Mouse (Mus musculus): Measurements from ENCODE around the gene Cdk6. TPM values are rescaled to one million over a fixed set of nuclear protein-coding genes. Genes with fewer than 3 reads are reported as not detected.

The Cdk6 gene
- polyA plus RNA-seq, 1 experiment from 2014 or later: 18.3 TPM

DNA sequence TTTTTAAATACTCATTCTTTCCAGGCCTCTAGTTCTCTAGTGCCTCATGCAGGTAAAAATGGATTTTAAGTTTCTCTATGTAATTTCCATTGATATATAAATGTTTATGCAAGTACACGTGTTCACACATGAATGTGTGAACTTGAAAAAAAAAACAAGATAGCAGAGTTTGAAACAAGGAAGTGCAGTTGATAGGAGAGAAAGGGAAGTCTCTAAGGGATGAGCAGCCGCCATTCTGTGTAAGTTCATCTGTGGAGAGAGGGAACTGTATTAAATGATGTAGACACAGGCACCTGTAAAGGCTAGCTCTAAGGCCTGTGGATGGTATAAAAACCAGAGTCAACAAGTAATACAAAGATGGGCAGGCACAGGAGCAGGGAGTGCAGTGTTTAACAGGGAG, 164.3 kb downstream of the Cdk6 start:
- no peaks in the 10 kb centered on the region for H3K27me3 ChIP-seq (ENCODE audit: insufficient read depth, poor library complexity, severe bottlenecking)
- no peak for DNase-seq (ENCODE audit: low spot score)
- H3K9me3 ChIP-seq: no peaks in the 10 kb centered on the region
- no peaks in the 10 kb centered on the region for H3K36me3 ChIP-seq
- WGBS: 87% methylated on average over 2 of the region's 2 CpGs
- no peak overlapping the region for H3K27ac ChIP-seq
- H3K4me3 ChIP-seq: no peak overlapping the region
- H3K4me1 ChIP-seq (replicated peaks): peaks cover 4% of the 10 kb centered on the region

GRCm38 (mm10) chr5:3508480-3509381, 167.4 kb downstream of the Cdk6 start:
- Histone ChIP-seq H3K9me3 (no peaks in the 10 kb centered on the region), H3K4me1 (replicated peaks) (no peaks in the 10 kb centered on the region), H3K27me3 (ENCODE audit: insufficient read depth, poor library complexity, severe bottlenecking) (no peaks in the 10 kb centered on the region), H3K4me3 (no peak overlapping the region), H3K36me3 (no peaks in the 10 kb centered on the region), H3K27ac (no peak overlapping the region)
- DNase-seq (ENCODE audit: low spot score): no peak
- 74% methylated on average over 7 of the region's 7 CpGs for WGBS

- no peaks in the 10 kb centered on the region for H3K9me3 ChIP-seq
- 88% methylated on average over 3 of the region's 3 CpGs for WGBS
- no peaks in the 10 kb centered on the region for H3K4me1 ChIP-seq (replicated peaks)
- H3K4me3 ChIP-seq: no peak overlapping the region
- no peaks in the 10 kb centered on the region for H3K36me3 ChIP-seq
- no peak for DNase-seq (ENCODE audit: low spot score)
- H3K27me3 ChIP-seq (ENCODE audit: insufficient read depth, poor library complexity, severe bottlenecking): no peaks in the 10 kb centered on the region
- no peak overlapping the region for H3K27ac ChIP-seq
Observed at GRCm38 (mm10) chr5:3509503-3509902, 168.2 kb downstream of the Cdk6 start.

- no peaks in the 10 kb centered on the region for H3K36me3 ChIP-seq
- H3K27me3 ChIP-seq (ENCODE audit: insufficient read depth, poor library complexity, severe bottlenecking): no peaks in the 10 kb centered on the region
- no peak overlapping the region for H3K4me3 ChIP-seq
- no peaks in the 10 kb centered on the region for H3K9me3 ChIP-seq
- no peak overlapping the region for H3K27ac ChIP-seq
- WGBS: 89% methylated on average over 10 of the region's 10 CpGs
- DNase-seq (ENCODE audit: low spot score): no peak
- H3K4me1 ChIP-seq (replicated peaks): no peaks in the 10 kb centered on the region
Observed at GRCm38 (mm10) chr5:3511097-3511795, 170.0 kb downstream of the Cdk6 start.

DNA sequence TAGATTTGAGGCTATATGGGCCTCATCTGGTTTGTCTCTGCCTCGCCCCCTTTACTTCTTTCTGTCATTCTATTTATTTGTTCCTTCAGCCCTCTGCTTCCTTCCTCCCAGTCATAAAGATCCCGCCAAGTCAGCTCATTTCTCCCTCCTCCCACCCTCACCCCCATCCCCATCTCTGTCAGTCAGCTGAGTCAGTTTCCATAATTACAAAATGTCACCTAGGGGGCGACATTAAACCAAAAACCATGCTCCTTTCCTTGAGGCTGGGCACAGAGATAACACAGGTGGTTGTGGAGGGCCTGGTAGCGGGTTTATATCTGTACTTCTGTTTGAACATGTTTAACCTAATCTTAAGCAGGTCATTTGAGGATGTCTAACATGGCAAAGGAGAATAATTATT, 171.3 kb downstream of the Cdk6 start:
- Histone ChIP-seq H3K4me1 (replicated peaks) (no peaks in the 10 kb centered on the region), H3K36me3 (no peaks in the 10 kb centered on the region), H3K27ac (no peak overlapping the region), H3K4me3 (no peak overlapping the region), H3K27me3 (ENCODE audit: insufficient read depth, poor library complexity, severe bottlenecking) (no peaks in the 10 kb centered on the region), H3K9me3 (no peaks in the 10 kb centered on the region)
- 51% methylated on average over 4 of the region's 4 CpGs for WGBS
- DNase-seq (ENCODE audit: low spot score): no peak

GRCm38 (mm10) chr5:3514901-3515311, 173.6 kb downstream of the Cdk6 start:
- whole genome bisulfite sequencing: 75% methylated on average over 8 of the region's 8 CpGs
- no peak for DNase-seq (ENCODE audit: low spot score)
- H3K27me3 ChIP-seq (ENCODE audit: insufficient read depth, poor library complexity, severe bottlenecking): no peaks in the 10 kb centered on the region

DNA sequence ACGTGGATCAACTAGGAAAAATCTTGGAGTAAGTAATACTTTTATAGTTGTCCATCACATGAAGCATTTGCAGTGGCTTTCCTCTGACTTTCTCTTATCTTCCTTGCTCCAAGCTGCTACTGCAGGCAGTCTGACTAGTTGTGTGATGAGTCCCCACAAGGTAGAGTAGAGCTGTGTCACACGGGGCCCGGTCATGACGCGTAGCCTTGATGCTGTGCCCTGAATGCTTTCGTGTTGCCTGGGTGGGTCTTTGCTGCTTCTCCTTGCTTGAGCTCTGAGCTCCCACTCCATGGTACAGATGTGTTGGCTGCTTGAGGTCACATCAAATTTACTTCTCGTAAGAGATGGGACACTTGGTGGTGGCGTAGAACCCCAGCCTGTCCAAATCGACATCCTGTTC, 174.2 kb downstream of the Cdk6 start:
- Histone ChIP-seq H3K27ac (no peak overlapping the region), H3K9me3 (no peaks in the 10 kb centered on the region), H3K4me3 (no peak overlapping the region), H3K36me3 (no peaks in the 10 kb centered on the region), H3K27me3 (ENCODE audit: insufficient read depth, poor library complexity, severe bottlenecking) (no peaks in the 10 kb centered on the region), H3K4me1 (replicated peaks) (no peaks in the 10 kb centered on the region)
- WGBS: 92% methylated on average over 9 of the region's 9 CpGs
- no peak for DNase-seq (ENCODE audit: low spot score)

More at GRCm38 (mm10) chr5:3514901-3515311, 173.6 kb downstream of the Cdk6 start:
- H3K4me3 ChIP-seq: no peak overlapping the region
- no peaks in the 10 kb centered on the region for H3K9me3 ChIP-seq
- no peak overlapping the region for H3K27ac ChIP-seq
- H3K36me3 ChIP-seq: no peaks in the 10 kb centered on the region
- no peaks in the 10 kb centered on the region for H3K4me1 ChIP-seq (replicated peaks)

GRCm38 (mm10) chr5:3516481-3517075, 175.3 kb downstream of the Cdk6 start:
- 77% methylated on average over 9 of the region's 9 CpGs for WGBS
- no peak overlapping the region for H3K4me3 ChIP-seq
- H3K27me3 ChIP-seq (ENCODE audit: insufficient read depth, poor library complexity, severe bottlenecking): no peaks in the 10 kb centered on the region
- no peak for DNase-seq (ENCODE audit: low spot score)
- H3K4me1 ChIP-seq (replicated peaks): no peaks in the 10 kb centered on the region
- no peak overlapping the region for H3K27ac ChIP-seq
- H3K36me3 ChIP-seq: no peaks in the 10 kb centered on the region
- no peaks in the 10 kb centered on the region for H3K9me3 ChIP-seq

- Histone ChIP-seq H3K27ac (no peak overlapping the region), H3K4me3 (no peak overlapping the region), H3K9me3 (no peaks in the 10 kb centered on the region), H3K4me1 (replicated peaks) (no peaks in the 10 kb centered on the region), H3K36me3 (no peaks in the 10 kb centered on the region), H3K27me3 (ENCODE audit: insufficient read depth, poor library complexity, severe bottlenecking) (no peaks in the 10 kb centered on the region)
- DNase-seq (ENCODE audit: low spot score): no peak
- 91% methylated on average over 18 of the region's 18 CpGs for WGBS
Observed at GRCm38 (mm10) chr5:3520493-3521359, 179.4 kb downstream of the Cdk6 start.

DNA sequence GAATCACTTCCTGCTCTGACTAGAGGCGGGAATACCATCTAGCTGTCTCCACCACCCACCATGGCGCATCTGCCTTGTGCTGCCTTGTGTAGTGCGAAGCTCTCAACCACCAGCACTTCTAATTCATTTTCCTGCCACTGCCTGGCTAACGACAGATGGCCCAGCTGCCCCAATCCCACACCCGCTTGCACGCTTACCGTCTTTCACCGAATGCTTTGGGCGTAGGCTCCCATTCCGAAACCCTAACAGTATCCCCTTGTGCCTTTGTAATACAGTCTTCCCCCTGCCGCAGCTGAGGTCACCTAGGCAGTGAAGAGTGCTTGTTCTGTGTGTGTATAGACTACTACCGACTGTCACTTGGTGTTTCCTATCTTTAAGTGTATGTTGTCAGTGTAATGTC, 180.5 kb downstream of the Cdk6 start:
- WGBS: 87% methylated on average over 12 of the region's 12 CpGs
- H3K36me3 ChIP-seq: no peaks in the 10 kb centered on the region
- DNase-seq (ENCODE audit: low spot score): no peak
- no peaks in the 10 kb centered on the region for H3K9me3 ChIP-seq
- no peak overlapping the region for H3K27ac ChIP-seq
- H3K4me1 ChIP-seq (replicated peaks): peaks cover 7% of the 10 kb centered on the region
- H3K4me3 ChIP-seq: no peak overlapping the region
- H3K27me3 ChIP-seq (ENCODE audit: insufficient read depth, poor library complexity, severe bottlenecking): no peaks in the 10 kb centered on the region

- no peak for DNase-seq (ENCODE audit: low spot score)
- Histone ChIP-seq H3K4me3 (no peak overlapping the region), H3K4me1 (replicated peaks) (peaks cover 18% of the 10 kb centered on the region), H3K9me3 (no peaks in the 10 kb centered on the region), H3K27ac (no peak overlapping the region), H3K36me3 (no peaks in the 10 kb centered on the region), H3K27me3 (ENCODE audit: insufficient read depth, poor library complexity, severe bottlenecking) (no peaks in the 10 kb centered on the region)
- WGBS: 91% methylated on average over 10 of the region's 10 CpGs
Observed at GRCm38 (mm10) chr5:3522826-3523225, 181.5 kb downstream of the Cdk6 start.

GRCm38 (mm10) chr5:3527041-3527691, 185.9 kb downstream of the Cdk6 start:
- Histone ChIP-seq H3K4me3 (no peak overlapping the region), H3K27me3 (ENCODE audit: insufficient read depth, poor library complexity, severe bottlenecking) (no peaks in the 10 kb centered on the region), H3K9me3 (no peaks in the 10 kb centered on the region), H3K4me1 (replicated peaks) (peaks cover 19% of the 10 kb centered on the region), H3K36me3 (no peaks in the 10 kb centered on the region), H3K27ac (peak overlapping the region; percentile 59)
- 25% methylated on average over 5 of the region's 5 CpGs for WGBS
- peak; percentile 74 for DNase-seq (ENCODE audit: low spot score)

Measured in hindbrain, embryonic 10.5 days (tissue).